Mouse (Mus musculus) ES-E14 (cell line): ENCODE measurements around the gene Oxct1. TPM values are rescaled to one million over a fixed set of nuclear protein-coding genes. Genes with fewer than 3 reads are reported as not detected.

Source experiments
- DNase-seq: peaks from one replicate; pipeline ENCODE4 v3.0.0-alpha.2; 2013; ENCODE audit warnings: low read depth, low spot score
- H3K27ac ChIP-seq: 2 replicates; pipeline ENCODE4 v1.5.1; 2012; ENCODE audit warnings: low read depth, mild to moderate bottlenecking, low read length, moderate library complexity, mixed read lengths; ENCODE audit not compliant: poor library complexity, insufficient read depth, severe bottlenecking
- H3K36me3 ChIP-seq: 2 replicates; pipeline ENCODE4 v1.6.1; 2012; ENCODE audit warnings: mild to moderate bottlenecking, low read length, moderate library complexity, mixed read lengths; ENCODE audit not compliant: control insufficient read depth, poor library complexity, insufficient read depth, severe bottlenecking
- H3K4me1 ChIP-seq, 2 experiments: fragments of 150-350 bp in 1 of 2; sonication (generic) in 1 of 2; 2 replicates each; pipeline ENCODE4 v1.6.1; 2012; ENCODE audit warnings: low read length in 2 of 2, mild to moderate bottlenecking in 1 of 2, mixed read lengths in 1 of 2; ENCODE audit not compliant: control insufficient read depth in 2 of 2, insufficient read depth in 2 of 2, poor library complexity in 1 of 2
- H3K4me3 ChIP-seq, 2 experiments: fragments of 150-350 bp in 1 of 2; sonication (generic) in 1 of 2; 2 replicates each; pipeline ENCODE4 v1.5.1; 2012; ENCODE audit warnings: low read length in 2 of 2, low read depth in 1 of 2, mild to moderate bottlenecking in 1 of 2, mixed read lengths in 1 of 2; ENCODE audit not compliant: insufficient read depth in 1 of 2, poor library complexity in 1 of 2, severe bottlenecking in 1 of 2
- H3K9ac ChIP-seq: 2 replicates; pipeline ENCODE4 v1.6.1; 2012; ENCODE audit warnings: low read depth, mild to moderate bottlenecking, low read length, mixed read lengths; ENCODE audit not compliant: poor library complexity, insufficient read depth, severe bottlenecking
- H3K9me3 ChIP-seq: fragments of 150-350 bp; sonication (generic); 2 replicates; pipeline ENCODE4 v1.6.1; 2012; ENCODE audit warnings: low read depth, mild to moderate bottlenecking, low read length; ENCODE audit not compliant: control insufficient read depth, insufficient read depth
- CHD2 ChIP-seq: IDR thresholded peaks from 2 replicates; pipeline ENCODE4 v1.6.1; 2014; ENCODE audit warnings: mild to moderate bottlenecking, low read depth, low read length, inconsistent platforms
- HCFC1 ChIP-seq: IDR thresholded peaks from 2 replicates; pipeline ENCODE4 v1.6.1; 2012; ENCODE audit warnings: low read length, inconsistent platforms, borderline replicate concordance; ENCODE audit not compliant: insufficient read depth
- MAFK ChIP-seq: IDR thresholded peaks from 2 replicates; pipeline ENCODE4 v1.6.1; 2014; ENCODE audit warnings: mild to moderate bottlenecking, low read depth, low read length, inconsistent platforms; ENCODE audit not compliant: insufficient read depth
- ZC3H11A ChIP-seq: IDR thresholded peaks from 2 replicates; pipeline ENCODE4 v1.6.1; 2012; ENCODE audit warnings: low read depth, mild to moderate bottlenecking, inconsistent platforms, low read length, borderline replicate concordance
- ZNF384 ChIP-seq: IDR thresholded peaks from 2 replicates; pipeline ENCODE4 v1.6.1; 2012; ENCODE audit warnings: low read depth, low read length, inconsistent platforms
- in situ Hi-C, 2 experiments: fragments of 600-800 bp; cut with MboI; formaldehyde crosslinking; loops; one replicate each; pipeline ENCODE4 v1.15.1; 2025; ENCODE audit warnings: low sequenced_read_pairs in 2 of 2, inconsistent platforms in 1 of 2; ENCODE audit not compliant: unreplicated experiment in 2 of 2
- total RNA-seq: library from RNA; depleted of rRNA; stranded (reverse); fragments of 300-350 nt; gene quantifications from 2 replicates; pipeline ENCODE4 v1.2.3, GENCODE M21; 2012

Gene Oxct1
- total RNA-seq, 1 experiment = 53.4 TPM

GRCm38 (mm10) chr15:4079425-4080189, 53.4 kb downstream of the Oxct1 start:
- DNase-seq = no peak
- no peak overlapping the region for H3K4me3 ChIP-seq
- H3K36me3 ChIP-seq = no peaks in the 10 kb centered on the region
- H3K9me3 ChIP-seq = no peaks in the 10 kb centered on the region; the same call in 1 of the 2 replicates
- in situ Hi-C loops = no loop called here
- no peak overlapping the region for H3K9ac ChIP-seq
- TF ChIP-seq CHD2 (no peak), ZC3H11A (no peak), ZNF384 (no peak), HCFC1 (no peak), MAFK (no peak)
- no peak overlapping the region for H3K27ac ChIP-seq
- H3K4me1 ChIP-seq = no peaks in the 10 kb centered on the region

DNA sequence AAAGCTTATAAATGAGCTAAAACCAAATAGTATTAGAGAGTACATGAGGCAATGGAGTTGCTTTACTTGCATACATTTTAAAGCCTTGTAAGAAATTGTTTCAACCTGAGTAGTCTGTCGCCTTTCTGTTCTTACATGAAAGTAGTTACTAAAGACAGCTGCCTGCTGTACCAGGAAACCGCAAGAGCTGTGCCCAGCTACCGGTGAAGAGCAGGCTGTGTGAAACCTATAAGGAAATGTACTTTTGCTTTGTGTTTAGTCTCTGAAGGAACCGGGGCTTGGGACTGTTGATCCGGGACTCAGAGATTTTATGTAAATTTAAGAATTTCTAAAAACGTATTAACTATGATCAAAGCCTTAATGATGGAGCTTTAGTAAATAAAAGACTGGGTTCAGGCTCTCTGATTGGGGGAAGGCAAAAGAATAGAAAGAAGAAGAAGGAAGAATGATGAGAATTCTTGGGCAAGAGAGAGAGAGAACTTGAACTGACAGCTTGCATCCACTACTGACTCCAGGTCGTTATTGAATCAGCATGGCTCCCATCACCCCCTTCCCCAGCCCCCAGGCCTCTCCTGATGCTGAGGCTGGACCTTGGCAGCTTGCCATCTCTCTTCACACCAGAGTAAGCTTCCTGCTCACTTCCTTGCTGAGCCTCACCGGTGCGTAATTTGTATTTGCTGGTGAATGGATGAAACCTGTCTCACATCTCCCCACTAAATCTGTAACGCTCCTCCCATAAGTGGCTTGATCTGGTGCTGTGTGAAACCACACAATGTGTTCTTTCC, 59.6 kb downstream of the Oxct1 start:
- no peaks in the 10 kb centered on the region for H3K36me3 ChIP-seq
- no peak for DNase-seq

DNA sequence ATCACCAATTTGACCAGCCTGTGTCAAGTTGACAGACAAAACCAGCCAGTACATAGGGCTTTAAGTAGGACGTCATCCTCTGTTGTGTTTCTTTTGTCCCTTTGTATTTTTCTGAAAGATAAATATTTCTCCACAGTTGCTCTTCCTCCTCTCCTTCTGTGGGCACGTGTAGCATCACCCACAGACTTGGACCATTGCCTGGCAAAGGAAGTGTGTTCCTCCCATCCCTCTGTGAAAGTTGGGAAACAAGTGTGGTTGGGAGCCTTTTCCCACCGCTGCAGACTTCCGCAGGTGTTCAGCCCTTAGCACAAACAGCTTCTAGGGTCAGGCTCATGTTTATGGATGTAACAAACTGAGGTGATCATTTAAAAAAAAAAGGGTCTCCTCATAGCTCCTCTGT, 61.3 kb downstream of the Oxct1 start:
- H3K9me3 ChIP-seq = no peaks in the 10 kb centered on the region
- no peak for TF ChIP-seq MAFK
- TF ChIP-seq CHD2 = no peak
- TF ChIP-seq HCFC1 = no peak
- TF ChIP-seq ZC3H11A = no peak
- no peak for TF ChIP-seq ZNF384
- no peak overlapping the region for H3K9ac ChIP-seq
- H3K27ac ChIP-seq = no peak overlapping the region
- no peaks in the 10 kb centered on the region for H3K4me1 ChIP-seq
- H3K36me3 ChIP-seq = no peaks in the 10 kb centered on the region
- no peak overlapping the region for H3K4me3 ChIP-seq
- in situ Hi-C loops = no loop called here
- DNase-seq = no peak

More for the DNA sequence above, 59.6 kb downstream of the Oxct1 start:
- Histone ChIP-seq H3K4me3 (no peak overlapping the region), H3K9me3 (no peaks in the 10 kb centered on the region), H3K27ac (no peak overlapping the region), H3K9ac (no peak overlapping the region), H3K4me1 (no peaks in the 10 kb centered on the region)
- TF ChIP-seq MAFK = no peak
- TF ChIP-seq ZNF384 = no peak
- no peak for TF ChIP-seq ZC3H11A
- TF ChIP-seq HCFC1 = no peak
- no peak for TF ChIP-seq CHD2
- in situ Hi-C loops = no loop called here

- H3K4me3 ChIP-seq = no peak overlapping the region
Measured at GRCm38 (mm10) chr15:4087914-4088313, 61.7 kb downstream of the Oxct1 start.

More at GRCm38 (mm10) chr15:4087914-4088313, 61.7 kb downstream of the Oxct1 start:
- Histone ChIP-seq H3K27ac (no peak overlapping the region), H3K36me3 (no peaks in the 10 kb centered on the region), H3K9me3 (no peaks in the 10 kb centered on the region), H3K4me1 (no peaks in the 10 kb centered on the region), H3K9ac (no peak overlapping the region)
- DNase-seq = no peak
- no peak for TF ChIP-seq CHD2
- TF ChIP-seq MAFK = no peak
- no peak for TF ChIP-seq HCFC1
- no peak for TF ChIP-seq ZNF384
- no peak for TF ChIP-seq ZC3H11A
- in situ Hi-C loops = no loop called here
